26 mouse cellular contexts compared by ENCODE assay signal in genomic region chr7:111997441-111997840, GRCm38 (mm10). TPM values are rescaled to one million over a fixed set of nuclear protein-coding genes. Genes with fewer than 3 reads are reported as not detected.
A peak's percentile ranks its signal among the peaks of the same experiment; 100 is the strongest.
DNase-seq lines count a peak whose midpoint lies in the region; ATAC-seq and TF ChIP-seq lines count a peak whose summit lies in the region.
"Had no signal": no experiment of that assay in that cellular context is flagged by ENCODE, and none has a peak within 500 bp of the region (broad histone marks: within the 10 kb centered on the region; RNA-seq: fewer than 3 reads in every experiment).

No protein-coding gene starts in this region.

- ATAC-seq in frontal cortex, adult (ENCODE audit: low TSS enrichment), result 0 out of 2 replicates have a peak, but pooled peaks have one; percentile 9
- no peak for ATAC-seq in lung, postnatal 0 days
- no peak for ATAC-seq in midbrain, embryonic 13.5 days
- ATAC-seq: activated CD4-positive, CD25-positive, alpha-beta regulatory T cell, adult 4 months; hindbrain, embryonic 16.5 days; midbrain, embryonic 16.5 days had no signal

- no peaks in the 10 kb centered on the region for H3K36me3 ChIP-seq in lung, postnatal 0 days (ENCODE audit: insufficient read depth, low read length)
- H3K36me3 ChIP-seq in midbrain, embryonic 13.5 days, result no peaks in the 10 kb centered on the region
- H3K36me3 ChIP-seq: embryonic facial prominence, embryonic 12.5 days; liver, embryonic 13.5 days; lung, embryonic 15.5 days; midbrain, embryonic 10.5 days had no signal

- no peaks in the 10 kb centered on the region for H3K9me3 ChIP-seq in lung, postnatal 0 days (ENCODE audit: low read length)
- H3K9me3 ChIP-seq in midbrain, embryonic 13.5 days, result peaks cover 9% of the 10 kb centered on the region; the same call in 1 of the 2 replicates
- H3K9me3 ChIP-seq: embryonic facial prominence, embryonic 12.5 days; lung, embryonic 15.5 days had no signal

- no peaks in the 10 kb centered on the region for H3K4me1 ChIP-seq in lung, postnatal 0 days (ENCODE audit: insufficient read depth, low read depth, low read length)
- no peaks in the 10 kb centered on the region for H3K4me1 ChIP-seq in midbrain, embryonic 13.5 days (replicated peaks)
- H3K4me1 ChIP-seq: embryonic facial prominence, embryonic 12.5 days; liver, embryonic 13.5 days; lung, embryonic 15.5 days; midbrain, embryonic 10.5 days had no signal

- H3K4me2 ChIP-seq in lung, postnatal 0 days (replicated peaks; ENCODE audit: low read depth, low read length), result no peak overlapping the region
- no peak overlapping the region for H3K4me2 ChIP-seq in midbrain, embryonic 13.5 days (replicated peaks)
- H3K4me2 ChIP-seq: embryonic facial prominence, embryonic 12.5 days; liver, embryonic 13.5 days; lung, embryonic 15.5 days had no signal

- no peak for TF ChIP-seq POLR2A in brain, embryonic 14.5 days (IDR thresholded peaks at IDR 0.05; ENCODE audit: borderline replicate concordance, extremely low read depth, insufficient read depth, insufficient read length, poor library complexity, severe bottlenecking)

- TF ChIP-seq CTCF in lung, postnatal 0 days (IDR thresholded peaks at IDR 0.05), result no peak
- TF ChIP-seq CTCF in brain, embryonic 14.5 days (IDR thresholded peaks at IDR 0.05; ENCODE audit: borderline replicate concordance, extremely low read depth, insufficient read depth, insufficient read length), result no peak

- no peak overlapping the region for H3K9ac ChIP-seq in lung, postnatal 0 days (replicated peaks; ENCODE audit: low read depth)
- no peak overlapping the region for H3K9ac ChIP-seq in midbrain, embryonic 13.5 days (replicated peaks)
- H3K9ac ChIP-seq: embryonic facial prominence, embryonic 12.5 days; liver, embryonic 13.5 days; lung, embryonic 15.5 days had no signal

- DNase-seq in frontal cortex, postnatal 14 days (ENCODE audit: low spot score in 2 of 2), result no peak
- DNase-seq in lung, postnatal 0 days (ENCODE audit: low spot score), result no peak
- no peak for DNase-seq in lung, adult 18-20 months
- DNase-seq in brain, embryonic 14.5 days (ENCODE audit: low read depth), result peak; percentile 24
- DNase-seq in right cerebral cortex, postnatal 14 days, result no peak
- DNase-seq: adrenal gland, adult 2 months; adrenal gland, postnatal 36 days; B cell, adult 2 months; cerebellum, adult 8-10 months; cerebellum, postnatal 25 days; gastrocnemius, postnatal 10 days; kidney, adult 8-10 months; kidney, postnatal 4 days; layer of hippocampus, postnatal 36 days; left cerebral cortex, postnatal 4 days; liver, embryonic 13.5 days; right cerebral cortex, adult 18-20 months had no signal

- H3K27me3 ChIP-seq in lung, postnatal 0 days (replicated peaks; ENCODE audit: insufficient read depth, low read length), result no peaks in the 10 kb centered on the region
- no peaks in the 10 kb centered on the region for H3K27me3 ChIP-seq in midbrain, embryonic 13.5 days
- H3K27me3 ChIP-seq: embryonic facial prominence, embryonic 12.5 days; liver, embryonic 13.5 days; lung, embryonic 15.5 days had no signal

- TF ChIP-seq EP300 in lung, postnatal 0 days (IDR thresholded peaks at IDR 0.05), result peak; percentile 29; the same call in 1 of the 2 replicates

- WGBS in lung, postnatal 0 days, result 55% methylated on average over 2 of the region's 2 CpGs
- 82% methylated on average over 2 of the region's 2 CpGs for WGBS in midbrain, embryonic 13.5 days

- no peak overlapping the region for H3K4me3 ChIP-seq in lung, postnatal 0 days (ENCODE audit: low read depth, low read length)
- H3K4me3 ChIP-seq in midbrain, embryonic 13.5 days (replicated peaks), result no peak overlapping the region
- H3K4me3 ChIP-seq: embryonic facial prominence, embryonic 12.5 days; liver, embryonic 13.5 days; lung, embryonic 15.5 days; midbrain, embryonic 10.5 days had no signal

- no peak overlapping the region for H3K27ac ChIP-seq in lung, postnatal 0 days (ENCODE audit: low read length)
- H3K27ac ChIP-seq in midbrain, embryonic 13.5 days, result no peak overlapping the region
- H3K27ac ChIP-seq: embryonic facial prominence, embryonic 12.5 days; kidney, postnatal 0 days; liver, embryonic 13.5 days; lung, embryonic 15.5 days; midbrain, embryonic 10.5 days had no signal

RNA-seq across cellular contexts. Expression of gene Usp47, which starts 25.9 kb away (rescaled TPM):
- 33.1 and 36.4 TPM in 2 replicates for polyA plus RNA-seq in lung, postnatal 0 days (2015; fragmentation: Nextera tagmentation; extraction: Ambion mirVana)
- 52.8 and 73.3 TPM in 2 replicates for polyA plus RNA-seq in brain, embryonic 14.5 days (2012; rRNA removed)
- polyA plus RNA-seq in midbrain, embryonic 13.5 days (2015; fragmentation: Nextera tagmentation; extraction: Ambion mirVana), result 87.2 and 90.3 TPM in 2 replicates
